Mouse (Mus musculus) macrophage (primary cell): Measurements from ENCODE around the gene Tnfrsf13c. TPM values are rescaled to one million over a fixed set of nuclear protein-coding genes. Genes with fewer than 3 reads are reported as not detected.

ENCODE experiments used
- H3K27ac ChIP-seq: fragments of 350-480 bp; formaldehyde crosslinking; 2 replicates; pipeline ENCODE4 v1.9.0; 2021
- H3K36me3 ChIP-seq: fragments of 350-480 bp; formaldehyde crosslinking; 2 replicates; pipeline ENCODE4 v1.9.0; 2021; ENCODE audit errors: inconsistent target
- H3K4me3 ChIP-seq: fragments of 350-480 bp; formaldehyde crosslinking; 2 replicates; pipeline ENCODE4 v1.9.0; 2021; ENCODE audit errors: inconsistent target
- H3K79me2 ChIP-seq: fragments of 350-480 bp; formaldehyde crosslinking; 2 replicates; pipeline ENCODE4 v1.9.0; 2021; ENCODE audit errors: inconsistent target
- WGBS: methylation state at CpG from one replicate; pipeline ENCODE4 v1.1.7; 2026; ENCODE audit warnings: inconsistent platforms; ENCODE audit not compliant: missing documents; 5-methylcytosine and 5-hydroxymethylcytosine counted together
- polyA plus RNA-seq: library from polyadenylated mRNA; stranded (reverse); fragments of 250-400 nt; gene quantifications from 3 replicates; pipeline ENCODE4 v1.2.4, GENCODE M21; 2018; ENCODE audit warnings: inconsistent platforms

Gene Tnfrsf13c
- polyA plus RNA-seq, 1 experiment from 2014 or later = 0.09 TPM

DNA sequence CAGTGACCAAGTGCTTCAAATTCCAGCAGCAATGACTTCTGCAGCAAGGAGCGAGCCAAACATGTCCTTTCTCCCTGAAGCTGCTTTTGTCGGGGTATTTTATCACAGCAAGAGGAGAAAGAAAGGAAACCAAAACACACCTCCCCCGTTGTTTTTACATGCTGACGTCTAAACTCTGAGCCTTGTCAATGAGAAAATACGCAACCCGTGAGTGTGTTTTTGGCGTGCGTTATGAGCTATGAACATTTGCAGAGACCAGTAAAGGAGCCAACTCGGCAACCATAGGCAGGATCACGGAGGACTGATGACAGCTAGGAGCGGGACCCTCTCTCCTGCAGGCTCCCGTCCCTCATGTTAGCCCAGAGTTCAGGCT lies 19.6 kb upstream of the Tnfrsf13c start:
- Histone ChIP-seq H3K79me2 (no peaks in the 10 kb centered on the region), H3K36me3 (no peaks in the 10 kb centered on the region), H3K27ac (peak overlapping the region; percentile 37; the same call in 1 of the 2 replicates), H3K4me3 (peak overlapping the region; percentile 74)
- 3% methylated on average over 12 of the region's 12 CpGs for WGBS

GRCm38 (mm10) chr15:82243311-82243710 lies 19.1 kb upstream of the Tnfrsf13c start:
- Histone ChIP-seq H3K4me3 (peak overlapping the region; percentile 74), H3K79me2 (no peaks in the 10 kb centered on the region), H3K36me3 (no peaks in the 10 kb centered on the region), H3K27ac (no peak overlapping the region)
- WGBS = 67% methylated on average over 3 of the region's 3 CpGs

- no peaks in the 10 kb centered on the region for H3K36me3 ChIP-seq
- H3K27ac ChIP-seq = no peak overlapping the region
- WGBS = 37% methylated on average over 5 of the region's 5 CpGs
Observed at GRCm38 (mm10) chr15:82236565-82236964, 12.4 kb upstream of the Tnfrsf13c start.

DNA sequence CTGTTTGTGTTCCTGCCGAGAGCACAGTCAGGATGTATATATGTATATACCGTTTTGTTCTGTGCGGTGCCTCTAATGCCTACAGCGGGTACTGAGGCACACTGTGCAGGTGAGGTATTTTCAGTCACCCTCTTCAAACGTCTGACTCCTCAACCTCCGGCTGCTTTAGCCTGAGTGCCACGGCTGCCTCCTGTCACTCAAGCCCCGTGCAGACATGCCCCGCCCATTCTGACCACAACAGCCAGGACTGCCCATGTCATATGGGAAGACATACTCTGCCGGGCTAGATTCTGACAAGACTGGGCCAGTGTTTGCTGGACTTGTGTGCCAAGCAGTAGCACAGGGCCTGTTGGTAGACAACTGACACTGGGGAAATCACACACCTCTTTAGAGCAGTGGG lies 11.5 kb upstream of the Tnfrsf13c start:
- Histone ChIP-seq H3K4me3 (no peak overlapping the region), H3K36me3 (no peaks in the 10 kb centered on the region), H3K27ac (no peak overlapping the region), H3K79me2 (no peaks in the 10 kb centered on the region)
- 41% methylated on average over 10 of the region's 10 CpGs for WGBS

More at GRCm38 (mm10) chr15:82236565-82236964, 12.4 kb upstream of the Tnfrsf13c start:
- no peaks in the 10 kb centered on the region for H3K79me2 ChIP-seq
- H3K4me3 ChIP-seq = no peak overlapping the region

DNA sequence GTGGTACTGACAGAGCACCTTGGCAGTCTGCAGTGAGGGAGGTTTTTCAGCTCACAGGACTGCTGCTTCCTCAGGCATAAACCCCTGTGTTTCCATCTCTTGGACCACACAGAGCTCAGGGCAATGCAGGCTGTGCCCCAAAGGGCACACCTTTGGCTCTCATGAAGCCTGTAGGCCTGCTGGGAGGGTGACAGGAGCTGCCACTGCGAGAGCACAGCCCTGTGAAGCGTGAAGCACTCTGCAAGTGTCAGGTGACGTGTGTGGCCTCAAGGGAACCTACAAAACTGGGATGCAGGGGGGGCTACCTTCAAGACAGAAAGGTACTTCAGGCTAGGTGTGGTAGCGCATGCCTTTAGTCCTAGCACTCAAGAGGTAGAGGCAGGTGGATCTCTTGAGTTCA lies 8.5 kb upstream of the Tnfrsf13c start:
- Histone ChIP-seq H3K4me3 (no peak overlapping the region), H3K79me2 (no peaks in the 10 kb centered on the region), H3K27ac (no peak overlapping the region), H3K36me3 (no peaks in the 10 kb centered on the region)
- 96% methylated on average over 4 of the region's 4 CpGs for WGBS

DNA sequence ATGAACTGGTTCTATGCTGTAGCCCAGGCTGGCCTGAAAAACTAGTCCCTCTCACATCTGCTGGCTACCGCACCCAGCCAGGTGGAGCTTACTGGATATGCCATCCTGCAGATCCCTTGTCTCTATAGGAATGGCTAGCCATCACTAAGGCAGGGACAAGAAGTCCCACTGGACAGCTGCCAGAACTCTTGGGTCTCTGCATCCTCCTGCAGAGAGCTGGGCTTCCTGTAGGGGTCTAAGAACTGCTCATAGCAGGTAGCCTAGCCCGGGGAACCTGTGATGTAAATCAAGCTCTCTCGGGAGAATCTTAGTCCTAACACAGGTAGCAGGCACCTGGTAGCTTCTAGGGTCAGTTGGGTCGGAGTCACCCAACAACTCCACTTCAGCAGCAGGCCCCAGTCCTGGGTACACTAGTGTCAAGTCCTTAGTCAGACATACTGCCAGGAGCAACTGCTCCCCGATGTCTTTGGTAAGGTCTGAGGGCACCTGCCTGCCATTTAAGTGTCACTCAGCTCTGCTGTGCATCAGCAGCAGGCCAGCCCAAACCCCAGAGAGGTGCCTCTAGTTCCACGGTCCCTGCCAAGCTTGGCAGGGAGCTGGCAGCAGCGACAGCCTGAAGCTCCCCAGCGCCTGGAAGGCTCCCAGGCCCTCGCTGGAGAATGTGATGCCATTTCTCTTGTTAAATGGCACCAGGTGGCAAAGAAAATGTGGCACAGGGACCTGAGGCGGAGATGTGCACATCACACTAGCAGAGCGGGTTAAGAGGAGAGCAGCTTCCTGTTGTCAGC lies 7.6 kb upstream of the Tnfrsf13c start:
- no peak overlapping the region for H3K4me3 ChIP-seq
- H3K36me3 ChIP-seq = no peaks in the 10 kb centered on the region
- 73% methylated on average over 11 of the region's 11 CpGs for WGBS
- no peaks in the 10 kb centered on the region for H3K79me2 ChIP-seq
- no peak overlapping the region for H3K27ac ChIP-seq

DNA sequence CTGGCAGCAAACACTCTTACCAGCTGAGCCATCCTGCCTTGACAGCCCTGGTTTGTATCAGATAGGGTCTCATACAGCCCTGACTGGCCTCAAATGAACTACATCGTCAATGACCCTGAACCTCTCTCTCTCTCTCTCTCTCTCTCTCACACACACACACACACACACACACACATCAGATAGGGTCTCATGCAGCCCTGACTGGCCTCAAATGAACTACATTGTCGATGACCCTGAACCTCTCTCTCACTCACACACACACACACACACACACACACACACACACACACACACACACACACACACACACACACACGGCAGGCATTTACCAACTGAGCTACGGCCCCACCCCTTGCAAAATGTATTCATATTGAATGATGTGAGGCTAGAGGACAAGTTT lies 6.9 kb upstream of the Tnfrsf13c start:
- no peak overlapping the region for H3K27ac ChIP-seq
- 79% methylated on average over 2 of the region's 4 CpGs for WGBS
- no peaks in the 10 kb centered on the region for H3K79me2 ChIP-seq
- no peak overlapping the region for H3K4me3 ChIP-seq
- H3K36me3 ChIP-seq = no peaks in the 10 kb centered on the region

GRCm38 (mm10) chr15:82230098-82230611 lies 6.0 kb upstream of the Tnfrsf13c start:
- WGBS = 94% methylated on average over 6 of the region's 6 CpGs
- Histone ChIP-seq H3K79me2 (no peaks in the 10 kb centered on the region), H3K4me3 (no peak overlapping the region), H3K27ac (no peak overlapping the region), H3K36me3 (no peaks in the 10 kb centered on the region)

DNA sequence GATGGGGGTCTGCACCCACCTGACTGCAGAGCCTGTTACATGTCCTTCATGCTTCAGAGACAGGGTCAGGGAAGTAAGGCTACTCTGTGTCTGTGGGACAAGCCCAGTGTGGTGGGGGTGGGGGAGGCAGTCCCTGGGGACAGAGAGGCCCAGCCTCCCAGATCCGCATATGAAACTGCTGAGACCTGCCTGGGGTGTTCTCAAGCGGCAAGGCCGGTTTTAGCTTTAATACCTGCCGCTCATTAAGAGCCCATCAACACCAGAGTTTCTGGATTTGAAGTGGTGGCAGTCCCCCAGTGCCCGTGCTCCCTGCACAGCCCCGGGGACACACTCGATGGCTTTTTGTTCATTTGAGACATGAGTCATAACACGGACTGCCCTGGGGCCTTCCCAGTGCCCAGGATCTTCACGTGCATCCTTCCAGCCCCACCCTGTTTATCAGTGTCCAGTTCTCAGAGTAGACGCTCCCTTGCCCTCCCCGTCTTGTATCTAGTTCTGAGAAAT lies 5.4 kb upstream of the Tnfrsf13c start:
- H3K4me3 ChIP-seq = no peak overlapping the region
- WGBS = 95% methylated on average over 11 of the region's 11 CpGs
- no peak overlapping the region for H3K27ac ChIP-seq
- H3K36me3 ChIP-seq = no peaks in the 10 kb centered on the region
- no peaks in the 10 kb centered on the region for H3K79me2 ChIP-seq

DNA sequence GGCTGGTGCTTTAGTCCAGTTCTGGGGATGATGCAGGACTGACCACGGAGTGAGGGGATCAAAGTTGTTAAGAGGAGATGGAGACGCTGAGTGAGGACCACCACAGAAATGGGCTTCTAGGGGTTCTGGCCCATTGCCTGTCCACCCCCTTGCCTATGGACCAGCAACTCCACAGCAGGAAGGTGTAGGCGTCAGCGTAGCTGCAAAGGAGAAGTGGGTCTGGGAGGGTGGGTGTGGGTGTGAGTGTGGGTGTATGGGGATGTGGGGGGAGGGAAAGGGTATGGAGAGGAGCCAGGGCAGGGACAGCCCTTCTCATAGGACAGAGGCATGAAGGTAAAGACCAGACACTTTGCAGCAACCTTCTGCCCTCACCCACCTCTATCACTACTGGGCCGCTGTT lies 1.6 kb upstream of the Tnfrsf13c start:
- H3K4me3 ChIP-seq = no peak overlapping the region
- no peaks in the 10 kb centered on the region for H3K79me2 ChIP-seq
- H3K36me3 ChIP-seq = no peaks in the 10 kb centered on the region
- no peak overlapping the region for H3K27ac ChIP-seq
- 47% methylated on average over 3 of the region's 5 CpGs for WGBS

DNA sequence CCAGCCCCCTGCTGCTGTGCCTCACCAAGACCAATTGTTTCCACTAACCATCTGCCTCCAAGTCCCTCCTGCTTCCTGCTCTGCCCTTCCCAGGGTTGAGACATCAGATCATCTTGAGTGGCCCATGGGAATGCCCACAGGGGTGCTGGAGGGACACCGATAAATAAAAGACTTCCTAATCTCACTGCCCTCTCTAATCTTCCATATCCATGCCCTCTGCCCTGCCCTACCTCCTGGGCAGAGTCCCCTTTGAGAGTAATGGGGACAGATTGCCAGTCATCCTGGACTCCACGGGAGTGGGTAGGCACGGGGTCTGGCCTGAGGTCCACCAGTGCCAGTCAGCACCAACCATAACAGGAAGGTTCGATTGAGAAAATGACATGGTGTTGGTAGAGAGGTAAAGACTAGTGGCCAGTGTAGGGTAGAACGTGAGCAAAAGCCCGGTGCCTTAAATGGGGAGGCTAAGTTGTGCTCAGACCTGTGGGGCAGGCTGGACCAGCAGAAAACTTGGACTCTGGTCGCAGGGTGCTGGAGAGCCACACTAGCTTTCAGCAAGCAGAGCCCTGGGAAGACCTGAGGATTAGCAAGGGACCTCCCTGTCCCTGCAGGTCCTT lies 540 bp upstream of the Tnfrsf13c start:
- 43% methylated on average over 7 of the region's 7 CpGs for WGBS
- no peaks in the 10 kb centered on the region for H3K79me2 ChIP-seq
- H3K36me3 ChIP-seq = no peaks in the 10 kb centered on the region
- H3K4me3 ChIP-seq = no peak overlapping the region
- H3K27ac ChIP-seq = no peak overlapping the region

- Histone ChIP-seq H3K79me2 (no peaks in the 10 kb centered on the region), H3K4me3 (no peak overlapping the region), H3K36me3 (no peaks in the 10 kb centered on the region), H3K27ac (no peak overlapping the region)
- 50% methylated on average over 7 of the region's 7 CpGs for WGBS
Observed at GRCm38 (mm10) chr15:82223251-82223650, 918 bp downstream of the Tnfrsf13c start.

GRCm38 (mm10) chr15:82221104-82221860 lies 2.9 kb downstream of the Tnfrsf13c start:
- H3K4me3 ChIP-seq = no peak overlapping the region
- no peak overlapping the region for H3K27ac ChIP-seq
- WGBS = 88% methylated on average over 14 of the region's 14 CpGs
- no peaks in the 10 kb centered on the region for H3K36me3 ChIP-seq
- no peaks in the 10 kb centered on the region for H3K79me2 ChIP-seq

GRCm38 (mm10) chr15:82220003-82220675 lies 4.0 kb downstream of the Tnfrsf13c start:
- Histone ChIP-seq H3K79me2 (no peaks in the 10 kb centered on the region), H3K36me3 (no peaks in the 10 kb centered on the region), H3K4me3 (no peak overlapping the region), H3K27ac (no peak overlapping the region)
- WGBS = 81% methylated on average over 11 of the region's 12 CpGs
